Mouse (Mus musculus): ENCODE measurements at regions not wholly inside any gene's neighbourhood (a gene's known extent, or its start where the extent isn't known, plus 50 kb on each side); places are given as distances from the start of the nearest gene placed in this dataset.

GRCm38 (mm10) chr4:45583966-45584365, 51.7 kb upstream of the Shb start:
- H3K27ac ChIP-seq: no peak overlapping the region
- H3K4me2 ChIP-seq: no peak overlapping the region
- no peak for ATAC-seq (replicated peaks; ENCODE audit: insufficient number of reproducible peaks, insufficient read depth, low FRiP score, low read depth)
- no peak overlapping the region for H3K4me3 ChIP-seq
- no peaks in the 10 kb centered on the region for H3K36me3 ChIP-seq
- peaks cover 15% of the 10 kb centered on the region; the same call in 1 of the 2 replicates for H3K4me1 ChIP-seq (replicated peaks)
- peaks cover 10% of the 10 kb centered on the region; the same call in 1 of the 2 replicates for H3K27me3 ChIP-seq
- WGBS: 60% methylated on average over 4 of the region's 4 CpGs
- H3K9me3 ChIP-seq (replicated peaks): no peaks in the 10 kb centered on the region
- no peak overlapping the region for H3K9ac ChIP-seq

GRCm38 (mm10) chr4:45582496-45582895, 50.2 kb upstream of the Shb start:
- Histone ChIP-seq H3K9me3 (replicated peaks) (no peaks in the 10 kb centered on the region), H3K4me3 (no peak overlapping the region), H3K27me3 (peaks cover 7% of the 10 kb centered on the region; the same call in 1 of the 2 replicates), H3K4me2 (no peak overlapping the region), H3K9ac (no peak overlapping the region), H3K4me1 (replicated peaks) (peaks cover 15% of the 10 kb centered on the region; the same call in 1 of the 2 replicates), H3K36me3 (no peaks in the 10 kb centered on the region), H3K27ac (no peak overlapping the region)
- ATAC-seq (replicated peaks; ENCODE audit: insufficient number of reproducible peaks, insufficient read depth, low FRiP score, low read depth): no peak; the same call in 1 of the 2 replicates
- 46% methylated on average over 5 of the region's 5 CpGs for WGBS
